Mouse (Mus musculus): ENCODE results near the gene Smad3. TPM values are rescaled to one million over a fixed set of nuclear protein-coding genes. Genes with fewer than 3 reads are reported as not detected.

Smad3 gene
- total and polyA plus RNA-seq, 3 experiments, result 7.5 to 10.2 TPM; not detected in 1

- TF ChIP-seq ZKSCAN1 (IDR thresholded peaks at IDR 0.05; ENCODE audit: low read depth, low read length) (no peak), UBTF (IDR thresholded peaks at IDR 0.05; ENCODE audit: borderline replicate concordance, insufficient read depth, low read depth, low read length) (no peak), MEF2A (IDR thresholded peaks at IDR 0.05; ENCODE audit: extremely low read depth, insufficient replicate concordance, low read depth, low read length, poor library complexity, severe bottlenecking) (no peak)
Observed at GRCm38 (mm10) chr9:63718735-63719358, 38.9 kb downstream of the Smad3 start (continued).

DNA sequence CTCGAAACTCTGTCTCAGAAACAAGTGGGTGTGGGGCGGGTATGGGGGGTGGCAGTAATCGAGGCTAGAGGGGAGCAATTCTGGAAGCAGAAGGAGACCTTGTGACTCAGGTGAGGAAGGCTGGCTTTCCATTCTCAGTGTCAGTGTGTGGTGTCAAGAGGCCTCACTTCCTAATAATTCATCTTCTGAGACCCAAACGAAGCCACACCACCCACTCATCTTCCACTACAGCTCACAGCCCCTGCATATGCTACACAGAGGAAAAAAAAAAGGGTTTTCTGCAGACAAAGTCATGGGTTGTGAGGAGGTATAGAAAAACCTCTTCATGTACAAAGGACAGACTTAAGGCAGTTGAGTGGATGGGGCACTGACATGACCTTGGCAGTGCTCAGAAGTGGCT is 39.6 kb downstream of the Smad3 start:
- no peak overlapping the region for H3K27ac ChIP-seq (ENCODE audit: control insufficient read depth, low read depth, low read length)
- H3K4me1 ChIP-seq (ENCODE audit: control insufficient read depth in 1 of 2, insufficient read depth in 2 of 2, low read length in 2 of 2), result peaks cover 27 to 36% of the 10 kb centered on the region in 2 experiments
- H3K4me3 ChIP-seq (ENCODE audit: control insufficient read depth in 1 of 2, insufficient read depth in 1 of 2, low read depth in 2 of 2, low read length in 2 of 2), result no peak overlapping the region
- H3K9ac ChIP-seq (ENCODE audit: control insufficient read depth, low read depth, low read length, poor library complexity, severe bottlenecking), result no peak overlapping the region
- peaks cover 0 to 18% of the 10 kb centered on the region in 2 experiments; a peak in 2 of 4 replicates for H3K36me3 ChIP-seq (ENCODE audit: control insufficient read depth in 1 of 2, insufficient read depth in 2 of 2, low read length in 2 of 2)
- no peak for TF ChIP-seq POLR2AphosphoS5 (IDR thresholded peaks at IDR 0.05; ENCODE audit: borderline replicate concordance, low read depth, low read length)
- H3K9me3 ChIP-seq (replicated peaks; ENCODE audit: insufficient read depth, low read length), result no peaks in the 10 kb centered on the region
- H3K27me3 ChIP-seq (ENCODE audit: control insufficient read depth in 1 of 2, insufficient read depth in 2 of 2, low read length in 2 of 2), result no peaks in the 10 kb centered on the region
- H3K79me2 ChIP-seq (ENCODE audit: control insufficient read depth, insufficient read depth, low read length, poor library complexity), result no peaks in the 10 kb centered on the region
- DNase-seq (ENCODE audit: low read depth, low spot score), result no peak

GRCm38 (mm10) chr9:63717474-63718005 is 40.3 kb downstream of the Smad3 start:
- no peak for DNase-seq (ENCODE audit: low read depth, low spot score)
- Histone ChIP-seq H3K4me1 (ENCODE audit: control insufficient read depth in 1 of 2, insufficient read depth in 2 of 2, low read length in 2 of 2) (peaks cover 29 to 32% of the 10 kb centered on the region in 2 experiments), H3K9ac (ENCODE audit: control insufficient read depth, low read depth, low read length, poor library complexity, severe bottlenecking) (no peak overlapping the region), H3K9me3 (replicated peaks; ENCODE audit: insufficient read depth, low read length) (no peaks in the 10 kb centered on the region), H3K27ac (ENCODE audit: control insufficient read depth, low read depth, low read length) (no peak overlapping the region), H3K36me3 (ENCODE audit: control insufficient read depth in 1 of 2, insufficient read depth in 2 of 2, low read length in 2 of 2) (peaks cover 0 to 18% of the 10 kb centered on the region in 2 experiments; a peak in 2 of 4 replicates), H3K79me2 (ENCODE audit: control insufficient read depth, insufficient read depth, low read length, poor library complexity) (no peaks in the 10 kb centered on the region), H3K4me3 (ENCODE audit: control insufficient read depth in 1 of 2, insufficient read depth in 1 of 2, low read depth in 2 of 2, low read length in 2 of 2) (no peak overlapping the region), H3K27me3 (ENCODE audit: control insufficient read depth in 1 of 2, insufficient read depth in 2 of 2, low read length in 2 of 2) (no peaks in the 10 kb centered on the region)
- TF ChIP-seq ZKSCAN1 (IDR thresholded peaks at IDR 0.05; ENCODE audit: low read depth, low read length) (no peak), BHLHE40 (IDR thresholded peaks at IDR 0.05; ENCODE audit: borderline replicate concordance, low read depth, low read length) (no peak), HCFC1 (IDR thresholded peaks at IDR 0.05; ENCODE audit: low read depth, low read length) (no peak), MYC (IDR thresholded peaks at IDR 0.05; ENCODE audit: low read depth, low read length) (no peak), MAFK (IDR thresholded peaks at IDR 0.05; ENCODE audit: borderline replicate concordance, low read depth, low read length) (no peak), POLR2AphosphoS2 (IDR thresholded peaks at IDR 0.05; ENCODE audit: low read length) (no peak), MEF2A (IDR thresholded peaks at IDR 0.05; ENCODE audit: extremely low read depth, insufficient replicate concordance, low read depth, low read length, poor library complexity, severe bottlenecking) (no peak), CHD1 (IDR thresholded peaks at IDR 0.05; ENCODE audit: low read depth, low read length) (no peak), USF1 (IDR thresholded peaks at IDR 0.05; ENCODE audit: low read depth, low read length) (no peak), E2F4 (IDR thresholded peaks at IDR 0.05; ENCODE audit: borderline replicate concordance, low read depth, low read length) (no peak), RAD21 (IDR thresholded peaks at IDR 0.05; ENCODE audit: low read depth, low read length) (no peak), GATA1 (IDR thresholded peaks at IDR 0.05; ENCODE audit: low read depth, low read length) (no peak), MAZ (IDR thresholded peaks at IDR 0.05; ENCODE audit: low read depth, low read length) (no peak), TBP (IDR thresholded peaks at IDR 0.05; ENCODE audit: low read depth, low read length) (no peak), KAT2A (conservative IDR thresholded peaks at IDR 0.05; ENCODE audit: low read depth, low read length) (no peak), POLR2A (IDR thresholded peaks at IDR 0.05; ENCODE audit: control insufficient read depth in 1 of 2, insufficient read depth in 1 of 2, low read depth in 1 of 2, low read length in 2 of 2, poor library complexity in 1 of 2) (no peak), MAX (IDR thresholded peaks at IDR 0.05; ENCODE audit: low read length) (no peak)
